Mouse (Mus musculus) megakaryocyte, adult 5-6 weeks (primary cell): Measurements from ENCODE around the gene Sec14l1. TPM values are rescaled to one million over a fixed set of nuclear protein-coding genes. Genes with fewer than 3 reads are reported as not detected.

Experiments
- ATAC-seq: 2 replicates; pipeline ENCODE4 v1.8.0; 2016; ENCODE audit warnings: mild to moderate bottlenecking, inconsistent platforms; ENCODE audit not compliant: poor library complexity, severe bottlenecking
- total RNA-seq, 2 experiments: library from RNA; stranded (forward) in 1 of 2; stranded (reverse) in 1 of 2; fragments of 153-499, 151-499 nt in 1 of 2; fragments of 221-1000, 200-1000 nt in 1 of 2; gene quantifications; 2 replicates each; pipeline versions ENCODE4 v1.2.3 to v1.2.4; 2015 to 2017

Gene Sec14l1
- total RNA-seq, 2 experiments from 2014 or later, result 24.3 to 32.3 TPM

- no peak for ATAC-seq
Measured at GRCm38 (mm10) chr11:117151461-117151860, 36.5 kb downstream of the Sec14l1 start.

GRCm38 (mm10) chr11:117152541-117152940 is 37.6 kb downstream of the Sec14l1 start:
- ATAC-seq, result no peak

DNA sequence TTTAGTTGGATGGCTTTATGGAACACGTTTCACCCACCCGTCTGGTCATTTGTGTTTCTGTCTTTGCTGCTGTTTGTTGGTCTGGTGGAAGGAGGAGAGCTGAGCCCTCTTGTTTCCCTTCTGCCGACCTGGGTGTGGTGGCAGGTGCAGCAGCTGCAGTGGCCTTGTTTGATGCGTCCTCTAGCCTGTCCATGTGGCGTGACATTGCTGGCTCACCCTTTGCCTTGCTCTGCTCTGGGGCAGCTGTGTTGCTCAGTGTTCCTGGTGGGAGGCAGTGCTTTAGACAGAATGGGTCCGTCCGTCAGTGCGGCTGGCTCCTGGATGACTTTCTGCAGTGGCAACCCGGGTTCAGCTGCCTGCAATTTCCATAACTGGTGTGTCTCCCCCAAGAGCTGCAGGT is 38.6 kb downstream of the Sec14l1 start:
- no peak for ATAC-seq

GRCm38 (mm10) chr11:117154088-117154815 is 39.3 kb downstream of the Sec14l1 start:
- ATAC-seq, result no peak

- no peak for ATAC-seq
Measured at GRCm38 (mm10) chr11:117156725-117157124, 41.8 kb downstream of the Sec14l1 start.

DNA sequence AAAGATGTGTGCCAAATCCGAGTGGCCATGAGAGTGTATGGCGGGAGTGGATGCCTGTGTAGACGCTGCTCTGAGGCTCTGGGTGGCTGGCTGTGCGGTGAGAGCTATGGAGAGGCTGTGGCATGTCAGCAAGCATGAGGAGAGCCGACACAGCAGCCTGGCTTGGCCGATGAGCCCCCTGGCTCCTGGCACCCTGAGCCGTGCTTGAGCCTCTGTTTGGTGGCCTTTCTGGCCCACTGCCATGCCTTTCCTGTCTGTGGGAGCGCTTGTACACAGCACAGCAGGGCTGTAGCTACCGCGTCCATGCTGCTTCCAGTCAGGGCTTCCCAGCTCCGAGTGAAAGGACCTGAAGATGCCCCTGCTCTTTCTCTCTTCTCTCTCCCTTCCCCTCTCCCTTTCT is 43.4 kb downstream of the Sec14l1 start:
- no peak for ATAC-seq

DNA sequence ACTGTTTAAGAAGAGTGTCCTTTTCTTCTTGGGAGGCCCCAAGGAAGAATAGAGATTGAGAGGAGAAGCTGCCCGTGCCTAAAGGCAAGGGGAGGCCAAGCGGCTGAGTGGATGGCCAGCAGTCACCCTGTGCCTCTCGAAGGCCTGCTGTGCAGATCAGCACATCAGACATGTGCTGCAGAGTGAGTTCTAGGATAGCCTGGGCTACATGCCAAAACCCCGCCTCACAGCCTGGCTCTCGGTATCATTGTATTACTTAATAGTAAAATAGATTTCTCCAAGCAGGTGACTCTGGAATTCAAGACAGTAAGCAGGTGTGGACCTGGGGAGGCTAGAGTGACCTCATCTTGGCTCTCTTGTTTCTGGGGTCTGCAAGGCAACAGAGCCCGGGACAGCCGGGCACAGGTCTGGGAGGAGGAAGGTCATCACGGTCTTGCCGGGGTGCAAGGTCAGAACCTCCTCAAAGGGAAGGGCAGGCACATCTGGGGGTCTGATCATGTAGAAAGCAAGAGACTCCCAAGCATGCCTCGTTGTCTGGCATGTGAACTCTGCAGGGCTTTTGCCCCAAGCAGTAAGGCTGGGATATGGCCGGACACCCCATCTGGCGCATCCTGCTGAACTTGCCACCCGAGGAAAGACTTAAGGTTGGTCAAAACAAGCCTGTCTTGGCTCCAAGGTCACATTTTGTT is 44.4 kb downstream of the Sec14l1 start:
- ATAC-seq, result no peak

GRCm38 (mm10) chr11:117159946-117160307 is 45.0 kb downstream of the Sec14l1 start:
- ATAC-seq, result no peak

- ATAC-seq, result no peak
Measured at GRCm38 (mm10) chr11:117160791-117161190, 45.8 kb downstream of the Sec14l1 start.

DNA sequence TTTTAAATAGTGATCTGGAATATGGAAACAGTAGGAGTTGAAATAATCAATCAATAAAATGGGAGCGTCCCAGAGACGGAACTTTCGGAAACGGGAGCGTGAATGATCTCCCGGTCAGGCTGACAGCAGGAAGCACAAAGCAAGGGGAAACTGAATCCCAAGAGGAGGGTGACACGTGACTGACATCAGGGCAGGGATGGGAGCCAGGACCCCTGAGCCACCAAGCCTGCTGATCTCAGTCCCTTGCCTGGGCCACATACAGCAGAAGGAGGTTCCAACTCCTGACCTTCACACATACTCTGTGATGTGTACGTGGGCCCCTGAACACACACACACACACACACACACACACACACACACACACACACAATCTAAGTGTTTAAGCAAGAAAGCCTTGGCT is 46.6 kb downstream of the Sec14l1 start:
- ATAC-seq, result no peak

DNA sequence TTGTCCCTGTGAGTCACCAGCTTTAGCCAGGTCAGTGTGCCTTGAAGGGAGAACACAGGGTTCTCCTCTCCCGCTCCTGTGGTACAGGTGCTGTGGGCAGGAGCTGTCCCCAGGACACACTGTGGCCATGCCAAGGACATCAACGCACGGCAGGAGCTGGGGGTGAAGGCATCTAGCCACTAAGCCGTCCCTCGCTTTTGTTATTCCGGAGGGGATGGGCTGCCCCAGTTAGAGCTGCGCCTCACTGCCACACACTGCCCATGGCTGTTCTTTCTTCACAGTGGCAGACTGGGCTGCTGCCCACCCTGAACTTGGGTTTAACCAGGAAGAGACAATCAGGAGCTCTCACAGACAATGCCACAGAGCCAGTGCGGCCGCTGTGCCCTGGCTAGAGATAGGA is 48.1 kb downstream of the Sec14l1 start:
- ATAC-seq, result no peak

- ATAC-seq, result no peak
Measured at GRCm38 (mm10) chr11:117163771-117164170, 48.8 kb downstream of the Sec14l1 start.

- ATAC-seq, result no peak
Measured at GRCm38 (mm10) chr11:117168278-117169087, 53.5 kb downstream of the Sec14l1 start.

DNA sequence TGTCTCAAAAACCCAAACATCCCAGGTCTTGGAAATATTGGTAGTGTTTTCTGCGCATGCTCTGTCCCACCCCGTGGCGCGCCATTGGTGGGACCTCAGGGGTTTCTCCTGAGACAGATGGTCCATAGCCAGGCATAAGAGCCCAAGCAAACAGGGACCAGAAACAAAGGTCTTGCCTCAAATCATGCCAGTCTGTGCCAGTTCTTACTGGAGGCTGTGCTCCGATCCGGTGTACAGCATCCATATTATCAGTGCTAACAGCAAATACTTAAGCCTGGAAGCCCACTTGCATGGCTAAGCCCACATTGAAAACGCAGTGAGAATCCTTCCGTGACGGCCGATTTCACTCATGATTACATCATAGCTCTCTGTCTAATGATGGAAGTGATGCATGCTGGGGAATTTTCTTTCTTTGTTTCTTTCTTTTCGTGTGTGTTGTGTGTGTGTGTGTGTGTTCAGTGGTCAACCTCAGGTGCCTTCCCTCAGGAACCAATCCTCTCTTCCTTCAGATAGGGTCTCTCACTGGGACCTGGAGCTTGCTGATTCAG is 54.2 kb downstream of the Sec14l1 start:
- no peak for ATAC-seq

DNA sequence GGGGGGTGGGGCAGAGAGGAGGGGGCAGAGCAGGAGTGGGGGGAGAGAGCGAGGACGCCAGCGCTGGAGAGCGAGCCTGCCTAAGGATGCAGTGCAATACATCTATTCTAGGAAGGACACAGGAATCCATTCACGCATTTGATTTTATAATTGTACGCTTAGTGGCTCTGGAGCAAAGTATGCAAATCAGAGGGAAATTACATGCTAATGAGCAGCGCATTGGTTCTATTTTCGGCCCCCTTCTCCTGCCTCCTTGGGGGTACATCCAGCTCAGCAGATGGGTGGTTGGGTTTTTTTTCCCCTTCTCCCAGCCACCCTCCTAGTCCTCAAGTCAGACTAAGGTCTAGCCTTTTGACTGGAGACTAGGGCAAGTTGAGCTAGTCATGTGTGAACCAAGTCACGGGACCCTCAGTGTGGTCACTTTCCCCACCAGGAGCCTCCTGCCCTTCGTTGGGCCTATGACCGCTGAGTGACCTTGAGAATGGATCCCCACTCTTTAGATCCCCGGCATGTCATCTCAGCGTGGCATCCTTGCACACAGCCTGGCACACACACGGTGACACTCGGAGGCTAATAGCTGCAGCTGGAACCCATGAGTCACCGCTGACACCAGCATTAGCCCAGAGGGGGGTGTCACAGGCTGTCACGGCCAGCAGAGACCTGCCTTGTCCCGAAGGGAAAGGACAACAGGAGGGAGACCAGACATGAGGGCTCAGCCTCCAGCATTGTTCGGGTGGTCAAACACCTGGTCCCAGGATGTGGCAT is 55.0 kb downstream of the Sec14l1 start:
- ATAC-seq, result no peak

- no peak for ATAC-seq
Measured at GRCm38 (mm10) chr11:117174098-117174892, 59.3 kb downstream of the Sec14l1 start.

DNA sequence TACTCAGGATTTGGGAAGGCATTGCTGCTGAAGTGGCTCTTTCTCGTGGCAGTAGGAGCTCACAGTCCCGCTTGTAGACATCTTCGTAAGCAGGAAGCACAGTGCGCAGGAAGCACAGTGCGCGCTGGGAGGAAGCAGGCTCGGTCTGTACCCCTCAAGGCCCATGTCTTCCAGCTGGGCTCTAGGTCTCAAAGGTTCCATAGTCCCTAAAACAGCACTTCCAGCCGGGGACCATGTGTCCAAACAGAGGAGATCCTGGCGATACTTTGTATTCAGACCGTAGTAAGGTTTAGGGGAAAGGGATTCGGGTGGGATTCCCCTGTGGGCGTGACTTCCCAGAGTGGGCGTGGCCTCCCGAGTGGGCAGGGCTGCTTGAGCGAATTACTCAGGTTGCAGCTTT is 60.0 kb downstream of the Sec14l1 start:
- peak; percentile 47; the same call in 1 of the 2 replicates for ATAC-seq

DNA sequence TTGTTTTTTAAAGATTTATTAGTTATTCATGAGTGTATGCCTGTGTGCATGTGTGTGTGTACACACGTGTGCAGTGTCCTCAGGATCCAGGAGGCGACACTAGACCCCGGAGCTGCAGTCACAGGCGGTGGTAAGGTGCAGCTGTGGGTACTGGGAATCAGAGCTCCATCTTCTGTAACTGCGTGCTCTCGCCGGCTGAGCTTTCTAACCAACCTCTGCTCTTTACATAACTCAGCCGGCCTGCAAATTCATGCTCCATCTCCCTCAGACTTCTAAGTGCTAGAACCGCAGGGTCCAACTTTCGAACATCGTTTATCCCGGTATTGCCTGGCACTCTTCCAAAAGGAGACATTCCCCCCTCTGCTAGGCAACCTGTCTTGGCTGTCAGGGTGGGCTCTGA is 60.5 kb downstream of the Sec14l1 start:
- ATAC-seq, result no peak

- peak; percentile 75 for ATAC-seq
Measured at GRCm38 (mm10) chr11:117176304-117176703, 61.3 kb downstream of the Sec14l1 start.

GRCm38 (mm10) chr11:117176900-117177299 is 61.9 kb downstream of the Sec14l1 start:
- ATAC-seq, result no peak
